Mouse (Mus musculus) embryo, embryonic 11.5 days (tissue): ENCODE results near the gene Dap.

ENCODE experiments used
- DNase-seq: peaks from one replicate; pipeline ENCODE4 v3.0.0-alpha.2; 2012; ENCODE audit warnings: low read depth, low spot score

The Dap gene

DNA sequence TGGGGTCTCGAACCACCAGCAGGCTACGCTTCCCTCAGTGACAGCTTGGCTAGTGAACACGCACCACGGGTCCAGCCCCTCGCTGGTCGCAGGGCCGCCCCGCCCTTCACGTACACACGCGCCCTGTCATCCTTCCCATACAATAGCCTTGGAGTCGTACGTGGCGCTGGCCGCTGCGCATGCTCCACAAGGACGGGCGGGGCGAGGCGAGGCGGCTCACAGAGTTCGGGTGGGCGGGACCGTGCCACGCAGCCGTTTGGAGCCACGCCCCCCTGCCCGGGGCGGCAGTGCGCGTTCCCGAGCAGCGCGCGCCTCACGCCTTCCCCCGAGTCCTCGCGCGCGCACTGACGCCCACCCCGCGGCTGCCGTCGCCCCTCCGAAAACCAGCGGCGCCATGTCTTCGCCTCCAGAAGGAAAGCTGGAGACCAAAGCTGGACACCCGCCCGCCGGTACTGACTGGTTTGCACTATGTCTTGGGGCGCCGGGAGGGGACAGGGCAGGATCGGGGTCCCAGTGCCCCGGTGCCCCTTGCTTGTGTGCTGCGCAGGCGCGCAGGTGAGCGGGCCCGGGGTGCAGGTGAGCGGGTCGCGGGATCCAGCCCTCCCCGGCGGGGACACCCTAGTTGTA is at the start of gene Dap:
Gene Dap, plus strand, starts transcription at position 180 of the 627 bp plus-strand sequence.
- peak; percentile 98 for DNase-seq

DNA sequence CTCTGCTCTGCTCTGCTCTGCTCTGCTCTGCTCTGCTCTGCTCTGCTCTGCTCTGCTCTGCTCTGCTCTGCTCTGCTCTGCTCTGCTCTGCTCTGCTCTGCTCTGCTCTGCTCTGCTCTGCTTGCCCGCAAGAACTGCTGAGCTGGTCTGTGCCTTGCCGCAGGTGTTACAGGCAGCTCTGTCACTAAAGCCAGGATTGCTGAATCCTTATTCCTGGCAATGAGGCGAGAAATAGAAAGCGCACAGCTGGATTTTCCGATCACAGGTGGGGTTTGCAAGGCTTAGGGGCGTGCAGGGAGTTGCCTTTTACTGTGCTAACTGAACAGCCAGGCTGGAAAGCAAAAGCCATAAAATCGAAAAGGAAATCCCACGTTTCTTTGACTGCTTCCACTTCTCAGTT is 47.5 kb upstream of the Dap start:
- no peak for DNase-seq

- DNase-seq, result no peak
Measured at GRCm38 (mm10) chr15:31184651-31185443, 39.3 kb upstream of the Dap start.

- DNase-seq, result no peak
Measured at GRCm38 (mm10) chr15:31185506-31185905, 38.6 kb upstream of the Dap start.

DNA sequence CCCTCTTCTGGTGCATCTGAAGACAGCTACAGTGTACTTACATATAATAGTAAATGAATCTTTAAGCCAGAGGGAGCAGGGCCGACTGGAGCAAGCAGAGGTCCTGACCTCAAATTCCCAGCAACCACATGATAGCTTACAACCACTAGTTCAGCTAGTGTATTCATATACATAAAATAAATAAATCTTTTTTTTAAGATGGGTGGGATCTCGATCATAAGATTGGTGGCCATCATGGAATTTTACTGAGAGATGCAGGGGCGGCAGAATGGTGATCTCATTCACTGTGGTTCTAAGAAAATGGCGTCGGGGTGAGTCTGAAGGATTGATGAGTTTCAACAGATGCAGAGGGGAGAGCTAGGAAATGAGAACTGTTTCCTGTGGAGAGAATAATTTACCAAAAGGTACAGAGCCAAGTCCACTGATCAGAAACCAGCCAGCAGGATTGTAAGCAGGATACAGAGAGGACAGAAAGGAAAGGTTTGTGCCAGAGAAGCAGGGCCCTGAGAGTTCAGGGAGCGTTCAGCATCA is 37.7 kb upstream of the Dap start:
- no peak for DNase-seq

DNA sequence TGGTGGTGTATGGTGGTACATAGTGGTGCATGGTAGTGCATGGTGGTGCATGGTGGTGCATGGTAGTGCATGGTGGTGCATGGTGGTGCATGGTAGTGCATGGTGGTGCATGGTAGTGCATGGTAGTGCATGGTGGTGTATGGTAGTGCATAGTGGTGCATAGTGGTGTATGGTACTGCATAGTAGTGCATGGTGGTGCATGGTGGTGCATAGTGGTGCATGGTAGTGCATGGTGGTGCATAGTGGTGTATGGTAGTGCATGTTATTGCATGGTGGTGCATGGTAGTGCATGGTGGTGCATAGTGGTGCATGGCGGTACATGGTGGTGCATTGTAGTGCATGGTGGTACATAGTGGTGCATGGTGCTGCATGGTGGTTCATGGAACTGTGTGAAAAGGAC is 31.6 kb upstream of the Dap start:
- no peak for DNase-seq

DNA sequence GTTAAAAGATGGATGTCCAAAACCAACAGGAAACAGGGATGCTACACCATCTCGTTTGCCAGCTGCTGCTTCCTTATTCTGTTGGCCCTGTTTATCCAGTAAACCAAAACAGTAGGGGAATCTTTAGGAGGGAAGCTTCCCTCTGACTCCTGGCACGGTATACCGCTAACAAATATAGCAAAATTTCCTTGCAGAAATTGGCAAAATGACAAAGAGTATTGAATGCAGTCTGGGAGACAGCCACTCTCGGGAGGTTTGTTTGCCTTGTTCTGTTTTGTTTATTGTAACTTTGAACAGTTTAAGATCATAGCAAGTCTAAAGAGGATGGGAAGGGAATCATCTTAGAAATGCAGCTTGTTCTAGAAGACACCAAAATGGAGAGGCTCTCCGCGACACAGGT is 28.3 kb upstream of the Dap start:
- no peak for DNase-seq

GRCm38 (mm10) chr15:31207346-31208093 is 16.6 kb upstream of the Dap start:
- no peak for DNase-seq

DNA sequence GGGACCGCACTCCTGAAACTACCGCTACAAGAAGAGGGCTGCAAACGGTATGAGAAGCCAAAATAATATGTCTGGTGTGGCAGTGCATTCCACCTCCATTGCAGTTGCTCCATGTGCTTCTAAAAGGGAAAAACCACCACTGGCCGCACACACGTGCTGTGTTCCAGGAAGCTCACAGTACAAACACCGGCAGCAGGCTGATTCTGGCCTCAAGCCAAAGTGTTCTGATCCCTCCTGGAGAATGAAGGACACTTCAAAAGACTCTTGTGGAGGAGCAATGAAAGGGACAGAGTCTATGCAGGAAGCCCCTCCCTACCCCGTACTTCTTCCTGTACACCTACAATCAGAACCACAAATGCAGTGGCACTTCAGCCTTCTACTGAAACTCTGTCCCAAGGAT is 12.2 kb upstream of the Dap start:
- DNase-seq, result no peak

- DNase-seq, result no peak
Measured at GRCm38 (mm10) chr15:31213619-31214270, 10.4 kb upstream of the Dap start.

DNA sequence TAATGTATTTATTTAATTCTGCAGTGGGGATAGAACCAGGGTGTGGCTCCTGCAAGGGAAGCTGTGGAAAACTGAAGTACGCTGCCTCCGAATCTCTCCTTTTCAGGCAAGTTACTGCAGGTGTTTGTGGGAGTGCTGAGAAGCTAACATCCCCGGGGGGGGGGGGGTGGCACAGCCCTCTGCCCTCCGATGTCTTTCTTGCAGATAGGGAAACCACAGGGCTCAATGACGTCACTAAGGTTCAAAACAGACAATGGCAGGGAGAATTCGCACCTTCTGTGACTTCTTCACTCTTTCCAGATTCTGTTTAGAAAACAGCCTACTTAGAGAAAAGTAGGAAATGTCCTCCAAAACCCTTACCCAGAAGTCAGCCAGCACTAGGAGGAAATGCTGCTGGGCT is 1.9 kb upstream of the Dap start:
- no peak for DNase-seq

- no peak for DNase-seq
Measured at GRCm38 (mm10) chr15:31223596-31224134, 449 bp upstream of the Dap start.

DNA sequence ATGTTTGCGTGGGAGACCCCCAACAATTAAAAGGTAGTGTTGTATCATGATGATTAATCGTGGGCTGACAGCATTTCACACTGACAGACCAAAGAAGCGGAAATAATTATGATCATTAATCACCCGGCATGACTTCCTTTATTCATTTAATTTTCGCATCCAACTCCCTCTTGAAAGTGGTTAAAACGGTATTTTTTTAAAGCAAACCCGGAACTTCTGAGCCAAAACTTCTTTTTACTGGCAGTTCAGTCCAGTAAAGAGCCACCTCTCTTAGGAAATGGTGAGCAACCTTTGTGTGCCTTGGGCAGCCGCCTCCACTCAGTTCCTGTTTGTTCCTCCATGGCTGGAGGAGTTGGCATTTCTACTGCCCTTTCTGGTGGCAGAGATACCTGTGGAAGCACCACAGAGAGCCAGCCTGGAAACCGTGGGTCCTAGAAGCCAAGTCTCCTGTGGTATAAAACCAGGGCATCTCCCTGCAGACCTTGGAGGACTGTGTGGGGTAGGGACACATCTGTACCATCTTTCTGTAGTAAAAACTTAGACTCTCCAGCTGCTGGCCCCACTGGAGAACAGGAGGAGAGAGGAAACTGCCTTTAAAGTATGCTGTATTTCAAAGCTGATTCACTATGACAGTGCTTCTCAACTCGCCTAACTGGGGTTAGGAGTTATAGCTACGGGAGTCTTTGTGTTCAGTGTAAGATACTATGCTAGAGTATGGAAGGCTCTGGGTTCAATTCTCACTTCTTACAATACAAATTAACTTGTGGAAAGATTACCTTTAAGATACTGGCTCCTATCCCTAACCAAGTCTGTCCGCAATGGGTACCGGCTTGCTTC is 910 bp downstream of the Dap start:
- no peak for DNase-seq

GRCm38 (mm10) chr15:31225643-31226325 is 1.7 kb downstream of the Dap start:
- no peak for DNase-seq

DNA sequence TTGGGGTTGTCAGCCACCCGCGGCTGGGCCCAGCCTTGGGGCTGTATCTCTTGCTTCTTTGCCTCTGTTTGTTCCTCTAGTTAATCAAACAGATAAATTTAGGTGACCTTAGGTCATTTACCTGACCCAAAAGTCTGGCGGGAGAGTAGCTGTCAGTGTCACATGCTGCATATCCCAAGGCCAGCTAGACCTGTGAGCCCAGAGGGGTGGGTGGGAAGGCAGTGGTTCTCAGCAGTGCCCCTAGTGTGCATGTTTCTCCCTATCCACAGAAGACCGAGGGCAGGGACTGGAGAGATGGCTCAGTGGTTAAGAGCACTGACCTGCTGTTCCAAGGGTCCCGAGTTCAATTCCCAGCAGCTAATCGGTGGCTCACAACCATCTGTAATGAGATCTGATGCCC is 2.4 kb downstream of the Dap start:
- no peak for DNase-seq

- DNase-seq, result no peak
Measured at GRCm38 (mm10) chr15:31227793-31228192, 3.7 kb downstream of the Dap start.

DNA sequence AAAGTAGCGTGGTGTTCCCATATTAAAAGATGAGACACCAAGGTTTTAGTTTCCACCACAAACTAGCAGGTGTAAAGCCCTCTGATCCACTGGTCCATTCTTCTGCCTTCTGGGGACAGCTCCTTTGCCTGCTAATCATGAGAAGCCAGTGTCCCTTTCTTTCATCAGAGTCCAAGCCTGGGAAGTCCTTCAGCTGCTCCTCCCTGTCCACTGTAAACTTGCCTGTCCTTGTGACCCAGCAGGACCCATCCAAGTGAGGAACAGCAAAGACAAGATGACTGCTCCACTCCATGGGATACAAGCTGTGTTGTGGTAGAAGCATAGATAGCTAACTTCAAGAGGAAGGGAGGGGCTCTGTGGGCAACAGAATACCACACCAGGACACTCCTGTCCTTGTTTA is 8.9 kb downstream of the Dap start:
- no peak for DNase-seq

GRCm38 (mm10) chr15:31235794-31236548 is 11.9 kb downstream of the Dap start:
- no peak for DNase-seq

- DNase-seq, result no peak
Measured at GRCm38 (mm10) chr15:31236549-31236907, 12.4 kb downstream of the Dap start.
